Mouse (Mus musculus) erythroblast, adult 5-6 weeks (primary cell): ENCODE measurements around the gene Spout1. TPM values are rescaled to one million over a fixed set of nuclear protein-coding genes. Genes with fewer than 3 reads are reported as not detected.
"Not testable (repeated sequence)": the region's sequence is repeated elsewhere in the genome, so short reads cannot be mapped to it uniquely, and the experiment has no call there.

ENCODE experiments used
- ATAC-seq: replicated peaks from 2 replicates; pipeline ENCODE4 v1.8.0; 2016; ENCODE audit warnings: moderate number of reproducible peaks, mild to moderate bottlenecking, moderate TSS enrichment, inconsistent platforms; ENCODE audit not compliant: poor library complexity, low FRiP score, severe bottlenecking
- total RNA-seq, 2 experiments: library from RNA; stranded (forward) in 1 of 2; stranded (reverse) in 1 of 2; fragments of 150-400 nt in 1 of 2; fragments of 200-764, 138-1000 nt in 1 of 2; gene quantifications; 2 replicates each; pipeline versions ENCODE4 v1.2.3 to v1.2.4; 2015 to 2017; ENCODE audit warnings: low replicate concordance in 2 of 2

Gene Spout1
- total RNA-seq, 2 experiments from 2014 or later = 0.58 to 8.7 TPM

GRCm38 (mm10) chr2:30183721-30184120 lies 5.5 kb upstream of the Spout1 start:
- no peak for ATAC-seq

- no peak for ATAC-seq
Observed at GRCm38 (mm10) chr2:30182424-30182823, 4.2 kb upstream of the Spout1 start.

GRCm38 (mm10) chr2:30178711-30179110 lies 452 bp upstream of the Spout1 start:
- not testable (repeated sequence) for ATAC-seq

GRCm38 (mm10) chr2:30176561-30176960 lies 1.7 kb downstream of the Spout1 start:
- no peak for ATAC-seq

- no peak for ATAC-seq
Observed at GRCm38 (mm10) chr2:30175897-30176296, 2.4 kb downstream of the Spout1 start.

- no peak for ATAC-seq
Observed at GRCm38 (mm10) chr2:30173541-30174240, 4.6 kb downstream of the Spout1 start.

- ATAC-seq = no peak
Observed at GRCm38 (mm10) chr2:30171997-30172382, 6.3 kb downstream of the Spout1 start.

GRCm38 (mm10) chr2:30171371-30171996 lies 6.8 kb downstream of the Spout1 start, which contains the start of gene Endog:
Gene Endog, plus strand, starts transcription at chr2:30171493.
- peak; percentile 51; the same call in 1 of the 2 replicates for ATAC-seq

GRCm38 (mm10) chr2:30166677-30167076 lies 11.6 kb downstream of the Spout1 start:
- no peak for ATAC-seq

- ATAC-seq = no peak
Observed at GRCm38 (mm10) chr2:30164340-30164932, 13.8 kb downstream of the Spout1 start.

- ATAC-seq = 0 out of 2 replicates have a peak, but pooled peaks have one; percentile 62
Observed at GRCm38 (mm10) chr2:30161809-30162208, 16.4 kb downstream of the Spout1 start.

- ATAC-seq = not testable (repeated sequence)
Observed at GRCm38 (mm10) chr2:30159871-30160270, 18.4 kb downstream of the Spout1 start.

- ATAC-seq = no peak
Observed at GRCm38 (mm10) chr2:30152616-30153015, 25.6 kb downstream of the Spout1 start.

GRCm38 (mm10) chr2:30151840-30152239 lies 26.4 kb downstream of the Spout1 start:
- ATAC-seq = no peak

- no peak for ATAC-seq
Observed at GRCm38 (mm10) chr2:30147466-30147865, 30.8 kb downstream of the Spout1 start.

- no peak for ATAC-seq
Observed at GRCm38 (mm10) chr2:30144436-30144835, 33.8 kb downstream of the Spout1 start.

- not testable (repeated sequence) for ATAC-seq
Observed at GRCm38 (mm10) chr2:30140021-30140420, 38.2 kb downstream of the Spout1 start.

- no peak for ATAC-seq
Observed at GRCm38 (mm10) chr2:30136458-30136857, 41.8 kb downstream of the Spout1 start.

GRCm38 (mm10) chr2:30134928-30135620 lies 43.2 kb downstream of the Spout1 start:
- ATAC-seq = no peak

GRCm38 (mm10) chr2:30134378-30134711 lies 43.9 kb downstream of the Spout1 start:
- ATAC-seq = 0 out of 2 replicates have a peak, but pooled peaks have one; percentile 14
